8 mouse cellular contexts compared by ENCODE assay signal in the genomic region with DNA sequence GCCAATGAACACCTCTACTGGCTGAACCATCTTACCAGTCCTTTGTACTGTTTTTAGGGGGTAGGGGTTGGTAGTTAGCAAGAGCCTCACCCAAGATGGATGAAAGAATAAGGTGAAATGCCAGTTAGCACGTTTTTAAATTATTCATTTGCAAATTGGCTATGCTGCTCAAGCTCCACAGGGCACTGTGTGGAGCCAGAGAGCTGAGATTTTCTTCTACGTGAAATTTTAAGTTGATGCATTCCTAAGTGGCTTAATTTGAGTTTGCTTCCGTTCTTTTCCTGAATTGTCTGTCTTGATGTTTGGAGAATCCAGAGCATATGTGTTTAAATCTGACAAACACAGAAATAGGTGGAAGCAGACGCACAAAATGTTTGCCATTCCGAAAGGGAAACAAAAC. TPM values are rescaled to one million over a fixed set of nuclear protein-coding genes. Genes with fewer than 3 reads are reported as not detected.
DNase-seq lines count a peak whose midpoint lies in the region; ATAC-seq lines count a peak whose summit lies in the region.

No protein-coding gene starts in this region.

- ATAC-seq in activated CD4-positive, CD25-positive, alpha-beta regulatory T cell, adult 4 months, result no peak

- peak; percentile 47 for DNase-seq in embryo, embryonic 11 days
- no peak for DNase-seq in embryo, embryonic 9.5 days (ENCODE audit: extremely low spot score)
- peak; percentile 52 for DNase-seq in kidney, postnatal 10 days
- no peak for DNase-seq in kidney, adult 11 months
- peak; percentile 23 for DNase-seq in right cerebral cortex, postnatal 4 days
- no peak for DNase-seq in right cerebral cortex, adult 18-20 months
- DNase-seq in adrenal gland, postnatal 25 days, result no peak

RNA-seq across cellular contexts. Expression of gene Bpgm, which starts 38.6 kb away (rescaled TPM):
- 10 to 100 TPM; 16.7 to 19.1 TPM for polyA plus RNA-seq in activated CD4-positive, CD25-positive, alpha-beta regulatory T cell, adult 4 months (2017; shearing (Covaris generic))
- 21.5 and 27.4 TPM in 2 replicates for total RNA-seq in adrenal gland, postnatal 25 days (2021)

Comparison
In these comparisons a context has a peak if more than half of its experiments do, and no peak if none do; other contexts are left out.
1. DNase-seq: peak in embryo, embryonic 11 days (single experiment), kidney, postnatal 10 days (single experiment) and right cerebral cortex, postnatal 4 days (single experiment); none in embryo, embryonic 9.5 days (single experiment), kidney, adult 11 months (single experiment), right cerebral cortex, adult 18-20 months (single experiment) and adrenal gland, postnatal 25 days (single experiment).